Mouse (Mus musculus): Measurements from ENCODE around the gene Sirpb1a.
"Not testable (repeated sequence)": the region's sequence is repeated elsewhere in the genome, so short reads cannot be mapped to it uniquely, and the experiment has no call there.

Sirpb1a gene

DNA sequence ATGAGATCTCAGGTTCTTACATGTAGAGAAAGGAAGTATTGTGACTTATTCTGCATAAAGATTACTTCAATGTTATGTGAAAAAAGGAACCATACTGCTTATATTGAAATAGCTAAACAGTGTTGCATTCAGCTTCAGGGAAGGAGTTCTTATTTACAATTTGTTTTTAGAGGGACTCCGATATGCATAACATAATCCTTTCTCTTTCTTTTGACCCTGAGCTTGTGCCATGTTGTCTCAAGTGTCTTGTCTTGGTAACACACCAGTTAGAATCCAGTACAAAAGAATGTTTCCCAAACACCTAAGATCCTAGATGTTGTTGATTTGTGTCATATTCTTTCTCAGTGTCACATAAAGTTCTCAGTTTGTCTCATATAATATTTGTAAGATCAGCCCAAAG, at the start of gene Sirpb1a:
TSS of gene Sirpb1a (minus strand) at position 74 of the 400 bp plus-strand sequence.
- not testable (repeated sequence) for DNase-seq (ENCODE audit: low spot score in 2 of 2)

DNA sequence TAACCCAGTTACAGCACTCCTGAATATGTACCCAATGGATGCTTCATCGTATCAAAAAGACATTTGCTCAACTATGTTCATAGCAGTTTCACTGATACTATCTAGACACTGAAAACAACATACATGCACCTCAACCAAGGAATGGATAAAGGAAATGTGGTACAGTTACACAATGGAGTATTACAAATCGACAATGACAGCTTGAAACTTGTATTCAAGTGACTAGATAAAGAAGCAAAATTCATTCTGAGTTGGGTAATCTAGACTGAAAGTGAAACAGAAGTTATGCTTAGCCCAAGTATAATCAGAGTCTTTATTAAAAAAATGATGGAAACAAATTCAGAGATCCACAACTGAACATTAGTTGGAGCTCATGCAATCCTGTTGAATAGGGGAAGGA, 48.5 kb upstream of the Sirpb1a start:
- not testable (repeated sequence) for DNase-seq (ENCODE audit: low spot score in 2 of 2)

DNA sequence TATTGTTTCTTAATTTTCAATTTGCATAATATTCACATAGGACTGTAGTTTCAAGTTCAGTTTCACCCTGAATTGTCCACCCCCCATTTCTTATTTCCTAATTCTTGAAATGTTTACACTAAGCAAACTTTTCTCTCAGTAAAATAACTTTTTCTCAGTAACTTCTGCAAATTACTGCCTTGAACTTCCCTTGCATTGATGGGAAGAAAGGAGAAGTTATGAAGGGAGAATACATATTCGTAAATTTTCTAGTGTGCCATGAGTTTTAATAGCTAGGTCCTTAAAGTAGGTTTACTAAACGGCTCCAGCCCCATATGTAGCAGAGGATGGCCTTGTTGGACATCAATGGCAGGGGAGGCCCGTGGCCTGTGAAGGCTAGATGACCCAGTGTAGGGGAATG, 43.8 kb upstream of the Sirpb1a start:
- not testable (repeated sequence) for DNase-seq (ENCODE audit: low spot score in 2 of 2)

DNA sequence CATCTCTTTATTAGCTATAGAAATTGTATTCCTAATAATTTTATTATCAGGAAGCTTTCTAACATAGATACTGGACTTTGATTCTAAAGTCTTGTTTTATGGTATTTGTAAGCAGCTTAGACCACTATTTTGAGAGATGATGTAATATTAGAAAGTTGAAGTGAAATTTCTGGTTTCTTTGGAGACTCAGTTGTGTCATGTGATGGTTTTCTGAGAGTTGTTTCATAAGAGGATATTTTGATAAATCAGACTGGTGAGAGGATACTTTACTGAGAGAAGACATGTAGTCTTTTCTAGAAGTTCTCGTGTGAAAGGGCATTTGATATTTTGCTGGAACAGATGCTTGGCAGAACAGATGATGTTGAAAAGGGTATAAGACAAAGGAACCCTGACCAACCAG, 17.6 kb upstream of the Sirpb1a start:
- not testable (repeated sequence) for DNase-seq (ENCODE audit: low spot score in 2 of 2)

DNA sequence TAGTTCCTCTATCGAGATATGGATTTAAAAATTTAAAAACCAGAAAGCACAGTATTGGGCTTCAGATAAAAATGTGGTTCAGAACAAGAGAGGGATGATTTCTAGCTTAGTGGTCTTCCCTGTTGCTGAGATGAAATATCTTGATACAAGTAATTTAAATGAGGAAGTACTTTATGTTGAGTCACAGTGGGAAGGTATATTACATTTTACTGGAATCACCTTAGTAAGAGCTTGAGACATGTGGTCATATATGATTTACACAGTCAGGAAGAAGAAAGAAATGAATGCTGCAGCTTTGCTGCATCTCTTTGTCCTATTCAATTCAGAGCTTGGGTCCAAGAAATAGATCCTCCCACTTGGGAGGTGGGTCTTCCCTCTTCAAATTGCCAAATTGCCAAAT, 13.5 kb upstream of the Sirpb1a start:
- DNase-seq (ENCODE audit: low spot score in 2 of 2) = not testable (repeated sequence)

DNA sequence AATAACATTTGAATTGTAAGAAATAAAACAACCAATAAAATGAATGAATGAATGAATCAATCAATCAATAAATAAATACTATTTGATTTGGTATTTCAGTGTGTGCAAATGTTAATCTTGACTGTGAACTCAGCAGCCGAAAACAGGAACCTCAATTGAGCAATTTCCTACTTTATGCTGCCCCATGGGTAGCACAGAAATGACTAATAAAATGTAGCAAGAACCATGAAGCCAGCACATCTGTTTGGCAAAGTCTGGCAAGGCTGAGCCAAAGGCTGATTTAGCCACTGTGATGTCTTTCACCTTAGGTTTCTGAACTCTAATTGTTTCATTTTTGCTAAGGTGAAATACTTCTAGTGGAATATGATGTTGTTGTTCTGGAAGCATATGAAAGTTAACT, 1.6 kb upstream of the Sirpb1a start:
- DNase-seq (ENCODE audit: low spot score in 2 of 2) = no peak

DNA sequence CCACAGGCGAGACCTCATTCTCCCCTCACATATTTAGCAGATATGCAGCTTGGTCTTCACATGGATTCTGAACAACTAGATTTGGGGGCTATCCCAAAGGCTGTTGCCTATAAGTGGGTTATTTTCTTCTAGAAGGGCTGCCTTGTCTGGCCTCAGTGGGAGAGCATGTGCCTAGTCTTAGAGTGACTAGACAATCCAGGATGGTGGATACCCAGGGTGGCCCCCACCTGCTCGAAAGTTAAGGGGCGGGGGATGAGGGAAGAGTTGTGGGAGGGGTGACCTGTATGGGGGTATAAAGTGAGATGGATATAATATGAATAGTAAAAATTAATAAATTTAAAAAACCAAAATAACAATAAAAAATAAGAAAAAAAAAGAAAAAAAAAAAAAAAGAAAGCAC, 70.6 kb downstream of the Sirpb1a start:
- not testable (repeated sequence) for DNase-seq (ENCODE audit: low spot score in 2 of 2)

DNA sequence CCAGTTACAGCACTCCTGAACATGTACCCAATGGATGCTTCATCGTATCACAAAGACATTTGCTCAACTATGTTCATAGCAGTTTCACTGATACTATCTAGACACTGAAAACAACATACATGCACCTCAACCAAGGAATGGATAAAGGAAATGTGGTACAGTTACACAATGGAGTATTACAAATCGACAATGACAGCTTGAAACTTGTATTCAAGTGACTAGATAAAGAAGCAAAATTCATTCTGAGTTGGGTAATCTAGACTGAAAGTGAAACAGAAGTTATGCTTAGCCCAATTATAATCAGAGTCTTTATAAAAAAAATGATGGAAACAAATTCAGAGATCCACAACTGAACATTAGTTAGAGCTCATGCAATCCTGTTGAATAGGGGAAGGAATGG, 76.0 kb downstream of the Sirpb1a start:
- DNase-seq (ENCODE audit: low spot score in 2 of 2) = not testable (repeated sequence)

DNA sequence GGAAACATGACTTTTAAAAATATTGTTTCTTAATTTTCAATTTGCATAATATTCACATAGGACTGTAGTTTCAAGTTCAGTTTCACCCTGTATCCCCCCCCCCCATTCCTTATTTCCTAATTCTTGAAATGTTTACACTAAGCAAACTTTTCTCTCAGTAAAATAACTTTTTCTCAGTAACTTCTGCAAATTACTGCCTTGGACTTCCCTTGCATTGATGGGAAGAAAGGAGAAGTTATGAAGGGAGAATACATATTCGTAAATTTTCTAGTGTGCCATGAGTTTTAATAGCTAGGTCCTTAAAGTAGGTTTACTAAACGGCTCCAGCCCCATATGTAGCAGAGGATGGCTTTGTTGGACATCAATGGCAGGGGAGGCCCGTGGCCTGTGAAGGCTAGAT, 80.7 kb downstream of the Sirpb1a start:
- DNase-seq (ENCODE audit: low spot score in 2 of 2) = not testable (repeated sequence)

DNA sequence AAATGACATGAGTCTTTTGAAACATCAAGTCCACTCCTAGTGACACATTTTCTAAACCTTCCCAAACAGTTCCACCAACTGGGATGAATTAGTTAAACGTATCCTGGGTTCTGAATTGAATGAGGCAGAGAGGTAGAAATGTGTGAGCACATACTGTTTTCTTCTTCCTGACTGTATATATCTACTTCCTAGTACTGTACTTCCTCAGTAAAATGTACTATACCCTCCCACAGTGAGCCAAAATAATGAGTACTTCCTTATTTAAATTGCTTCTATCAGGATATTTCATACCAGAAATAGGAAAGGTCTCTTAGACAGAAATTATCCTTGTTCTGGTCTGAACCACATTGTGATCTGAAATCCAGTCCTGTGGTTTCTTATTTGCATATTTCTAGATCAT, 86.0 kb downstream of the Sirpb1a start:
- DNase-seq (ENCODE audit: low spot score in 2 of 2) = no peak

DNA sequence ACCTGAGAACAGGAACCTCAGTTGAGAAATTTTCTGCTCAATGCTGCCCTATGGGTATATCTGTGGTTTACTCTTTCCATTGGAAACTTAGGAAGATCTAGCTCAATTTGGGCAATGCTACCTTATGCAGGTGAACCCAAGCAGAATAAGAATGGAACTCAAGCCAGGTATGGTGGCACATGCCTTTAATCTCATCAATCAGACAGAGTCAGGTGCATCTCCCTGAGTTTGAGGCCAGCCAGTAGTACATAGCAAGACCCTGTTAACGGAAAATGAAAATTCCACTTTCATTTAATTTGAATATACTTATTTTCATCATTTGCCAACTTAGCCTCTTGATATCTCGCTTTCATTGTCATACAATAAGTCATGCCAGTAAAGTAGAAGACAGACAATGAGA, 92.1 kb downstream of the Sirpb1a start:
- no peak for DNase-seq (ENCODE audit: low spot score in 2 of 2)

DNA sequence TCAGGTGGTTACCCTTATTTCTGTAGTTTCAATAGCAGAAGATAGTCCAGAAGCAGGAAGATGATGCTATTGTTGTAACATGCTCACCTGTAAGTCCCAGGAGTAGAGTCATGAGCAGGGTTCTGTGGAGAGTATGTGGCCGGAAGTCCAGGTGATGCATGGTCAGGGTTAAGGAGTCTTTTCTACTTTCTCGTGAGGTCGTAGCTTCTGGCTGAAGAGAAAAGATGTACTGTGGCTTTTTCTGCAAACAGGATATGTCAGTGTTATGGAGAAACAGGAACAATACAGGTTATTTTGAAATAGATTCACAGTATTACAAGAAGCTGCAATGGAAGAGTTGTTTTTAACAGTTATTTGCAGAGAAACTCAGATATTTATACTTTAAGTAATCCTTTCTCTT, 94.3 kb downstream of the Sirpb1a start, which contains the start of gene Gm9733:
TSS of gene Gm9733 (minus strand) at position 240 of the 400 bp plus-strand sequence.
- no peak for DNase-seq (ENCODE audit: low spot score in 2 of 2)

DNA sequence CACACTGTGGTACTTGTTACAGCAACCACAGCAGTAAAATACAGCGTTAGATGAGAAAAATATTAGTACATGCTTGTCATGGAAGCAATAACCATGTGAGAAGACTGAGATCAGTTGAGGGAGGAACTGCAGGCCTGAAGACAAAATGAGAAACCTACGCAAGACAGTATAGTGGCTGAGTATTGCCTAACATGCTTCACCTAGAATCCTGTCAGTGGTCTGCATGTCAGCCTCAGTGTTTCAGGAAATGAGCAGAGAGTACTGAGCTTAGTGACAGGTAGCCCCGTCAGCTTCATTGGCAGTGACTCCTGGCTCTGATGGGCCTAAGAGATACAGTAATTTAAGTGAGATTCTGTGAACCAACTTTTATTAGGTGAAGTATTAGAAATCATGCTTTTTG, 94.8 kb downstream of the Sirpb1a start:
- DNase-seq (ENCODE audit: low spot score in 2 of 2) = no peak

DNA sequence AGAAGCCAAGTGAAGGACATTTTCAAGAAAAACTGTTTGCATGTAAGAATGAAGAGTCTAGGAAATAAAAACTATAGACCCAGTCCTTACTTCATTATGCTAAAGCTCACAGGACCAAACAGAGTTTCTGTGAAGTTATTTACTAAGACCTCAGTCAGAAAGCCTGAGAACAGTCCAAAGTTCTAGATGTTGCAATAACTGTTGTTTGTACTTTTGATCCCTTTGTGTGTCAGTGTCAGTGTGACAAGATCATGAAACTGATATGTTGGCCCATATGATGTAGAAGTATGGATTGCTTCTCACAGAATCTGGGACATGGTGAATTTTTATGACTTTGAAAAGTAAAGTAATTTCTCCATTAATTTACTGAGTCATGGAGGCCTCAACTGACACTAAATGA, 96.8 kb downstream of the Sirpb1a start:
- DNase-seq (ENCODE audit: low spot score in 2 of 2) = no peak

Measured in spleen, postnatal 14 days (tissue).